Mouse (Mus musculus) embryonic facial prominence, embryonic 14.5 days (tissue): Measurements from ENCODE around the gene Ctnnb1. TPM values are rescaled to one million over a fixed set of nuclear protein-coding genes. Genes with fewer than 3 reads are reported as not detected.

ENCODE experiments used
- ATAC-seq: fragments of 200-750 bp; cut with Nextera tagmentation; 2 replicates; pipeline ENCODE4 v1.8.0; 2017; ENCODE audit warnings: low read depth, moderate number of reproducible peaks, moderate TSS enrichment
- DNase-seq: peaks from one replicate; pipeline ENCODE4 v3.0.0-alpha.2; 2015; ENCODE audit warnings: low spot score
- H3K27ac ChIP-seq: fragments of 300-500 bp; sonication (generic); replicated peaks from 2 replicates; pipeline ENCODE4 v1.5.1; 2014; ENCODE audit warnings: low read depth, mild to moderate bottlenecking, low read length, moderate library complexity
- H3K27me3 ChIP-seq: fragments of 300-500 bp; sonication (generic); replicated peaks from 2 replicates; pipeline ENCODE4 v1.6.1; 2014; ENCODE audit warnings: low read length; ENCODE audit not compliant: control insufficient read depth, insufficient read depth
- H3K36me3 ChIP-seq: fragments of 300-500 bp; sonication (generic); 2 replicates; pipeline ENCODE4 v1.6.1; 2014; ENCODE audit warnings: low read length, mixed read lengths; ENCODE audit not compliant: control insufficient read depth, insufficient read depth
- H3K4me1 ChIP-seq: fragments of 300-500 bp; sonication (generic); 2 replicates; pipeline ENCODE4 v1.6.1; 2014; ENCODE audit warnings: antibody characterized with exemption, low read length; ENCODE audit not compliant: control insufficient read depth, insufficient read depth
- H3K4me2 ChIP-seq: fragments of 300-500 bp; sonication (generic); 2 replicates; pipeline ENCODE4 v1.6.1; 2014; ENCODE audit warnings: low read depth, mild to moderate bottlenecking, low read length, moderate library complexity, mixed read lengths
- H3K4me3 ChIP-seq: fragments of 300-500 bp; sonication (generic); 2 replicates; pipeline ENCODE4 v1.5.1; 2014; ENCODE audit warnings: low read depth, mild to moderate bottlenecking, low read length
- H3K9ac ChIP-seq: fragments of 300-500 bp; sonication (generic); 2 replicates; pipeline ENCODE4 v1.6.1; 2014; ENCODE audit warnings: low read depth, mild to moderate bottlenecking, low read length, moderate library complexity, mixed read lengths
- H3K9me3 ChIP-seq: fragments of 300-500 bp; sonication (generic); 2 replicates; pipeline ENCODE4 v1.6.1; 2016; ENCODE audit warnings: low read length; ENCODE audit not compliant: control insufficient read depth
- WGBS: fragments of 180-500 bp; shearing (Covaris S2); extraction: QIAGEN DNeasy Blood & Tissue Kit; methylation state at CpG from one replicate; pipeline ENCODE4 v1.1.7; 2014; 5-methylcytosine and 5-hydroxymethylcytosine counted together
- polyA plus RNA-seq: library from polyadenylated mRNA; unstranded; fragments of >200 nt; fragmentation: Nextera tagmentation; extraction: Ambion mirVana; gene quantifications from 2 replicates; pipeline ENCODE4 v1.2.1, GENCODE M21; 2014

The Ctnnb1 gene
- polyA plus RNA-seq, 1 experiment from 2014 or later = 716 TPM

GRCm38 (mm10) chr9:120940858-120941257 is 11.8 kb downstream of the Ctnnb1 start:
- Histone ChIP-seq H3K9me3 (no peaks in the 10 kb centered on the region), H3K4me2 (no peak overlapping the region), H3K36me3 (peaks cover 25% of the 10 kb centered on the region), H3K9ac (no peak overlapping the region), H3K4me1 (peaks cover 59% of the 10 kb centered on the region), H3K27ac (no peak overlapping the region), H3K4me3 (no peak overlapping the region), H3K27me3 (no peaks in the 10 kb centered on the region)
- no peak for ATAC-seq
- DNase-seq = no peak
- 91% methylated on average over 3 of the region's 3 CpGs for WGBS

DNA sequence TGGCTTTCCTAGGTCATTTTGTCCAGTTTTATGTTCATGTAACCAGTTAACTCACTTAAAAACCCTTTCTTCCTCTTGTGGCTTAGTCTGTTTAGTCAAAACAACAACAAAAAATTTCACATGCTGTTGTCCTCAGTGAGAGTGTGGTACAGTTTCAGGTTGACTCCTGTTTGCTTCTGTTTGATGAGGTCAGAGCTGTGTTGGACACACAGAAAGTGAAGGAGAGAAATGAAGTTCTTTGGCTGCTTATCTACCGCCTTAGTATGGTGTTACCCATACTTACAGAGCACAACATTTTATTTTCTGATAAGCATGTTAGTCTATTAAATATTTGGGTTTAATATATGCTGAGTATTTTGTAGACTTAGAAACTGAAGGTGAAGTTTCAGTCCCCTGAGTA is 14.7 kb downstream of the Ctnnb1 start:
- no peaks in the 10 kb centered on the region for H3K27me3 ChIP-seq
- ATAC-seq (no peak), DNase-seq (no peak)
- H3K9ac ChIP-seq = no peak overlapping the region
- WGBS = 79% methylated on average over 1 of the region's 1 CpGs
- H3K36me3 ChIP-seq = peaks cover 30% of the 10 kb centered on the region
- peaks cover 44% of the 10 kb centered on the region; the same call in 1 of the 2 replicates for H3K4me1 ChIP-seq
- no peak overlapping the region for H3K4me3 ChIP-seq
- H3K9me3 ChIP-seq = no peaks in the 10 kb centered on the region
- H3K27ac ChIP-seq = no peak overlapping the region; the same call in 1 of the 2 replicates
- no peak overlapping the region for H3K4me2 ChIP-seq

- ATAC-seq = no peak
Measured at GRCm38 (mm10) chr9:120944211-120944610, 15.2 kb downstream of the Ctnnb1 start.

GRCm38 (mm10) chr9:120946131-120946530 is 17.1 kb downstream of the Ctnnb1 start:
- no peak overlapping the region for H3K4me2 ChIP-seq
- H3K9me3 ChIP-seq = no peaks in the 10 kb centered on the region
- no peak overlapping the region for H3K9ac ChIP-seq
- no peak overlapping the region for H3K4me3 ChIP-seq
- 67% methylated on average over 8 of the region's 8 CpGs for WGBS
- DNase-seq = no peak
- peaks cover 41% of the 10 kb centered on the region for H3K36me3 ChIP-seq
- no peaks in the 10 kb centered on the region for H3K27me3 ChIP-seq
- no peak overlapping the region for H3K27ac ChIP-seq
- peaks cover 37% of the 10 kb centered on the region; the same call in 1 of the 2 replicates for H3K4me1 ChIP-seq
- ATAC-seq = no peak

More at GRCm38 (mm10) chr9:120944211-120944610, 15.2 kb downstream of the Ctnnb1 start:
- Histone ChIP-seq H3K4me1 (peaks cover 46% of the 10 kb centered on the region; the same call in 1 of the 2 replicates), H3K9me3 (no peaks in the 10 kb centered on the region), H3K4me3 (no peak overlapping the region), H3K27ac (no peak overlapping the region; the same call in 1 of the 2 replicates), H3K9ac (no peak overlapping the region), H3K4me2 (no peak overlapping the region), H3K27me3 (no peaks in the 10 kb centered on the region), H3K36me3 (peaks cover 32% of the 10 kb centered on the region)
- 60% methylated on average over 3 of the region's 3 CpGs for WGBS
- DNase-seq = no peak

DNA sequence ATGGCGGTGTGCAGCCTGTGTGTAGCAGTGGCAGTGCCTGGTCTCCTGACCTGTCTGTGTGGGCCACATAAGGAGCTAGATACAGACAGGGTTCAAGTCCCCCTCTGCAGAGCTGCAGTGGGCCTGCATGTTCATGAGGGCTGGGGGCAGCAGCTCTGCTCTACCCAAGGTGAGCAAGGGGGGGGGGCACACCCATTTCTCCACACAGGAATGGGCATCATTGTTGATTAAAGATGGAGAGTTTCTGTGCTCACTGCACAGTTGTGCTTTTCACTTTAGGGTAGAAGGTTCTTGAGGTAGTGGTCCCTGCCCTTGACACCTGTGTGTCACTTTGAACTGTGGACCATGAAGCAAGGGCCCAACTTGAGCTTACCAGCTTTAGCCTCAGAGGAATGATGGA is 19.8 kb downstream of the Ctnnb1 start:
- WGBS = 100% methylated on average over 1 of the region's 1 CpGs
- ATAC-seq = no peak
- no peak for DNase-seq
- H3K27ac ChIP-seq = no peak overlapping the region
- H3K9me3 ChIP-seq = no peaks in the 10 kb centered on the region
- peaks cover 15% of the 10 kb centered on the region; the same call in 1 of the 2 replicates for H3K4me1 ChIP-seq
- no peak overlapping the region for H3K9ac ChIP-seq
- peaks cover 58% of the 10 kb centered on the region for H3K36me3 ChIP-seq
- no peak overlapping the region for H3K4me2 ChIP-seq
- H3K27me3 ChIP-seq = no peaks in the 10 kb centered on the region
- no peak overlapping the region for H3K4me3 ChIP-seq

DNA sequence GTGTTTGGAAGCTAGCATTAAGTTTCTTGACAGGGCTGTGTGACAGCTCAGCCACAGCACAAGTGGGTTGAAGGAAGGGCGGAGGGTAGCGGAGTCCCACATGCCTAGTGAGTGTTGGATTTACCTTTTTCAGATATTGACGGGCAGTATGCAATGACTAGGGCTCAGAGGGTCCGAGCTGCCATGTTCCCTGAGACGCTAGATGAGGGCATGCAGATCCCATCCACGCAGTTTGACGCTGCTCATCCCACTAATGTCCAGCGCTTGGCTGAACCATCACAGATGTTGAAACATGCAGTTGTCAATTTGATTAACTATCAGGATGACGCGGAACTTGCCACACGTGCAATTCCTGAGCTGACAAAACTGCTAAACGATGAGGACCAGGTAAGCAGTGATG is 21.7 kb downstream of the Ctnnb1 start:
- H3K9ac ChIP-seq = no peak overlapping the region
- H3K27me3 ChIP-seq = no peaks in the 10 kb centered on the region
- DNase-seq = no peak
- H3K36me3 ChIP-seq = peaks cover 71% of the 10 kb centered on the region
- H3K4me3 ChIP-seq = no peak overlapping the region
- H3K4me2 ChIP-seq = no peak overlapping the region
- H3K4me1 ChIP-seq = peaks cover 10% of the 10 kb centered on the region; the same call in 1 of the 2 replicates
- ATAC-seq = no peak
- H3K9me3 ChIP-seq = no peaks in the 10 kb centered on the region
- 96% methylated on average over 12 of the region's 12 CpGs for WGBS
- H3K27ac ChIP-seq = no peak overlapping the region

GRCm38 (mm10) chr9:120951947-120952346 is 22.9 kb downstream of the Ctnnb1 start:
- H3K4me2 ChIP-seq = no peak overlapping the region
- H3K27me3 ChIP-seq = no peaks in the 10 kb centered on the region
- peaks cover 10% of the 10 kb centered on the region; the same call in 1 of the 2 replicates for H3K4me1 ChIP-seq
- no peak overlapping the region for H3K9ac ChIP-seq
- H3K4me3 ChIP-seq = no peak overlapping the region
- no peak overlapping the region for H3K27ac ChIP-seq
- H3K36me3 ChIP-seq = peaks cover 83% of the 10 kb centered on the region
- ATAC-seq (no peak), DNase-seq (no peak)
- 92% methylated on average over 3 of the region's 3 CpGs for WGBS
- H3K9me3 ChIP-seq = no peaks in the 10 kb centered on the region

- H3K27me3 ChIP-seq = no peaks in the 10 kb centered on the region
- H3K4me2 ChIP-seq = no peak overlapping the region
- H3K27ac ChIP-seq = no peak overlapping the region
- H3K9ac ChIP-seq = no peak overlapping the region
- no peak for DNase-seq
- H3K9me3 ChIP-seq = no peaks in the 10 kb centered on the region
- H3K4me1 ChIP-seq = no peaks in the 10 kb centered on the region
- no peak overlapping the region for H3K4me3 ChIP-seq
- 83% methylated on average over 5 of the region's 5 CpGs for WGBS
- no peak for ATAC-seq
- peaks cover 100% of the 10 kb centered on the region for H3K36me3 ChIP-seq
Measured at GRCm38 (mm10) chr9:120958051-120958450, 29.0 kb downstream of the Ctnnb1 start.

GRCm38 (mm10) chr9:120958560-120958959 is 29.5 kb downstream of the Ctnnb1 start:
- Histone ChIP-seq H3K4me3 (no peak overlapping the region), H3K9ac (no peak overlapping the region), H3K4me1 (no peaks in the 10 kb centered on the region), H3K27ac (no peak overlapping the region), H3K9me3 (no peaks in the 10 kb centered on the region), H3K27me3 (no peaks in the 10 kb centered on the region), H3K4me2 (no peak overlapping the region), H3K36me3 (peaks cover 99% of the 10 kb centered on the region)
- ATAC-seq (no peak), DNase-seq (no peak)
- WGBS = 71% methylated on average over 6 of the region's 6 CpGs
